Mouse (Mus musculus) hindbrain, postnatal 0 days (tissue): Measurements from ENCODE around the gene Spata20. TPM values are rescaled to one million over a fixed set of nuclear protein-coding genes. Genes with fewer than 3 reads are reported as not detected.

Experiments
- ATAC-seq: fragments of 200-750 bp; cut with Nextera tagmentation; 2 replicates; pipeline ENCODE4 v1.8.0; 2017; ENCODE audit warnings: mild to moderate bottlenecking, moderate TSS enrichment, moderate library complexity
- DNase-seq: peaks from one replicate; pipeline ENCODE4 v3.0.0-alpha.2; 2015; ENCODE audit warnings: low spot score
- H3K27ac ChIP-seq: fragments of 300-500 bp; sonication (generic); 2 replicates; pipeline ENCODE4 v1.5.1; 2014; ENCODE audit warnings: mild to moderate bottlenecking
- H3K27me3 ChIP-seq: fragments of 300-500 bp; sonication (generic); 2 replicates; pipeline ENCODE4 v1.6.1; 2014; ENCODE audit warnings: low read length, mixed read lengths; ENCODE audit not compliant: insufficient read depth
- H3K36me3 ChIP-seq: fragments of 300-500 bp; sonication (generic); 2 replicates; pipeline ENCODE4 v1.6.1; 2014; ENCODE audit warnings: low read length, mixed read lengths; ENCODE audit not compliant: insufficient read depth
- H3K4me1 ChIP-seq: fragments of 300-500 bp; sonication (generic); 2 replicates; pipeline ENCODE4 v1.6.1; 2014; ENCODE audit warnings: antibody characterized with exemption, low read length, mixed read lengths; ENCODE audit not compliant: insufficient read depth
- H3K4me2 ChIP-seq: fragments of 300-500 bp; sonication (generic); 2 replicates; pipeline ENCODE4 v1.6.1; 2014; ENCODE audit warnings: low read depth, mild to moderate bottlenecking, low read length, moderate library complexity, mixed read lengths
- H3K4me3 ChIP-seq: fragments of 300-500 bp; sonication (generic); 2 replicates; pipeline ENCODE4 v1.5.1; 2014; ENCODE audit warnings: low read length
- H3K9ac ChIP-seq: fragments of 300-500 bp; sonication (generic); replicated peaks from 2 replicates; pipeline ENCODE4 v1.6.1; 2014; ENCODE audit warnings: mild to moderate bottlenecking, low read length, moderate library complexity, mixed read lengths
- H3K9me3 ChIP-seq: fragments of 300-500 bp; sonication (generic); 2 replicates; pipeline ENCODE4 v1.6.1; 2016; ENCODE audit warnings: low read length, mixed read lengths
- CTCF ChIP-seq: IDR thresholded peaks from 2 replicates; pipeline ENCODE4 v1.5.1; 2016; ENCODE audit warnings: antibody characterized with exemption, control low read depth, low read depth
- WGBS: fragments of 180-500 bp; shearing (Covaris S2); extraction: QIAGEN DNeasy Blood & Tissue Kit; methylation state at CpG from one replicate; pipeline ENCODE4 v1.1.7; 2014; 5-methylcytosine and 5-hydroxymethylcytosine counted together
- polyA plus RNA-seq: library from polyadenylated mRNA; unstranded; fragments of >200 nt; fragmentation: Nextera tagmentation; extraction: Ambion mirVana; gene quantifications from 2 replicates; pipeline ENCODE4 v1.2.1, GENCODE M21; 2015
- total RNA-seq: library from RNA; depleted of rRNA; stranded (reverse); fragments of >200 nt; gene quantifications from 2 replicates; pipeline ENCODE4 v1.2.3, GENCODE M21; 2014

Gene Spata20
- total and polyA plus RNA-seq, 2 experiments from 2014 or later = 1.0 to 1.5 TPM

DNA sequence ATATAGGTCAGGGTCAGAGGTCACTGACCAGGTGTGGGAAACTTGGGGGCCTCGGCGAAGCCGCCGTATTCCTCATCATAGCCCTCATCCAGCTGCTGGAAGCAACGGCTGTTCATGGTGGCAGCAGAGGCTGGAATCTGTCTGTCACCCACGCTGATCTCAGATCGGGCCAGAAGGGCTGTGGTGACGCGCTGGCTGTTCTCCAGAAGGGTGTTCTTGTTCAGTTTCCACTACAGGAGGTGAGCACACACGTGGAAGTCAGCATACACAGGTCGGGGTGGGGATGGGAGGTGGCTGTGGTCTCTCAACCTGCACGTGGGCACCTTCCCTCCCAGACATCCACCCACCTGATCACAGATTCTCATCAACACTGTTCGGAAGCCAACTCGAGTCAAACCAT lies 2.1 kb downstream of the Spata20 start:
- 76% methylated on average over 14 of the region's 14 CpGs for WGBS
- Histone ChIP-seq H3K9me3 (no peaks in the 10 kb centered on the region), H3K4me3 (no peak overlapping the region), H3K9ac (no peak overlapping the region), H3K27me3 (no peaks in the 10 kb centered on the region), H3K36me3 (no peaks in the 10 kb centered on the region), H3K4me2 (no peak overlapping the region), H3K4me1 (no peaks in the 10 kb centered on the region; the same call in 1 of the 2 replicates), H3K27ac (no peak overlapping the region)
- no peak for DNase-seq
- no peak for ATAC-seq
- no peak for TF ChIP-seq CTCF

GRCm38 (mm10) chr11:94483436-94483835 lies 2.5 kb downstream of the Spata20 start:
- Histone ChIP-seq H3K9ac (no peak overlapping the region), H3K27ac (no peak overlapping the region), H3K27me3 (no peaks in the 10 kb centered on the region), H3K4me2 (no peak overlapping the region), H3K4me1 (no peaks in the 10 kb centered on the region; the same call in 1 of the 2 replicates), H3K36me3 (no peaks in the 10 kb centered on the region), H3K4me3 (no peak overlapping the region), H3K9me3 (no peaks in the 10 kb centered on the region)
- no peak for DNase-seq
- no peak for ATAC-seq
- TF ChIP-seq CTCF = 0 out of 2 replicates have a peak, but pooled peaks have one; percentile 19
- 81% methylated on average over 11 of the region's 11 CpGs for WGBS

GRCm38 (mm10) chr11:94482738-94483137 lies 3.2 kb downstream of the Spata20 start:
- ATAC-seq (no peak), DNase-seq (no peak)
- WGBS = 91% methylated on average over 11 of the region's 11 CpGs
- H3K27ac ChIP-seq = no peak overlapping the region
- H3K9me3 ChIP-seq = no peaks in the 10 kb centered on the region
- H3K4me1 ChIP-seq = no peaks in the 10 kb centered on the region; the same call in 1 of the 2 replicates
- no peak overlapping the region for H3K4me3 ChIP-seq
- H3K9ac ChIP-seq = no peak overlapping the region
- H3K4me2 ChIP-seq = no peak overlapping the region
- no peaks in the 10 kb centered on the region for H3K36me3 ChIP-seq
- no peaks in the 10 kb centered on the region for H3K27me3 ChIP-seq
- no peak for TF ChIP-seq CTCF

- TF ChIP-seq CTCF = no peak
- Histone ChIP-seq H3K9me3 (no peaks in the 10 kb centered on the region), H3K9ac (no peak overlapping the region), H3K27ac (no peak overlapping the region), H3K36me3 (no peaks in the 10 kb centered on the region), H3K4me1 (no peaks in the 10 kb centered on the region; the same call in 1 of the 2 replicates), H3K4me3 (no peak overlapping the region), H3K4me2 (no peak overlapping the region), H3K27me3 (no peaks in the 10 kb centered on the region)
- no peak for DNase-seq
- WGBS = 90% methylated on average over 7 of the region's 7 CpGs
- no peak for ATAC-seq
Measured at GRCm38 (mm10) chr11:94481963-94482362, 4.0 kb downstream of the Spata20 start.

DNA sequence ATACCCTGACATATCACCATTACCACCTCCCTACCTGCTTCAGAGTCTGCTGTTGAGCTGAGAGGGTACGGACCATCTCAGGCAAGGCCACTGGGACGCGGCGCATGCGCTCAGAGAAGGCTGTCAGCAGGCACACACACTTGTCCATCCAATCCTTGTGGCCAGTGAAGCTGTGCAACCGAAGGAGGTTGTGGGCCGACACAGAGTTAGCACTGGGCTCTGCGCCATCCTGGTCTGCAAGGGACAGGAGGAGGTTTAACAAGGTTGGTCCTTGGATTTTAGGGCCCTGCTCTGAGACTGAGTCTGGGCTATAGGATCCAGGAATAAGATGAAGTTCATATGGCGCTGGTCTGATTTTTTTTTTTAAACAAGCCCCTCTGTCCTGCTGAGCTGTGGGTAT lies 5.6 kb downstream of the Spata20 start:
- 76% methylated on average over 9 of the region's 9 CpGs for WGBS
- H3K36me3 ChIP-seq = no peaks in the 10 kb centered on the region
- no peak overlapping the region for H3K4me2 ChIP-seq

GRCm38 (mm10) chr11:94477651-94478050 lies 8.3 kb downstream of the Spata20 start:
- peaks cover 4% of the 10 kb centered on the region; the same call in 1 of the 2 replicates for H3K4me1 ChIP-seq
- H3K27me3 ChIP-seq = no peaks in the 10 kb centered on the region
- H3K9ac ChIP-seq = no peak overlapping the region
- DNase-seq (no peak), ATAC-seq (no peak)
- no peak overlapping the region for H3K4me3 ChIP-seq
- no peak for TF ChIP-seq CTCF
- H3K4me2 ChIP-seq = no peak overlapping the region
- 55% methylated on average over 6 of the region's 6 CpGs for WGBS
- H3K9me3 ChIP-seq = no peaks in the 10 kb centered on the region
- no peak overlapping the region for H3K27ac ChIP-seq
- H3K36me3 ChIP-seq = no peaks in the 10 kb centered on the region

More for the DNA sequence above, 5.6 kb downstream of the Spata20 start:
- ATAC-seq = no peak
- TF ChIP-seq CTCF = no peak
- peaks cover 4% of the 10 kb centered on the region; the same call in 1 of the 2 replicates for H3K4me1 ChIP-seq
- H3K27me3 ChIP-seq = no peaks in the 10 kb centered on the region
- H3K9me3 ChIP-seq = no peaks in the 10 kb centered on the region
- H3K9ac ChIP-seq = no peak overlapping the region
- H3K4me3 ChIP-seq = no peak overlapping the region
- H3K27ac ChIP-seq = no peak overlapping the region
- DNase-seq = no peak

DNA sequence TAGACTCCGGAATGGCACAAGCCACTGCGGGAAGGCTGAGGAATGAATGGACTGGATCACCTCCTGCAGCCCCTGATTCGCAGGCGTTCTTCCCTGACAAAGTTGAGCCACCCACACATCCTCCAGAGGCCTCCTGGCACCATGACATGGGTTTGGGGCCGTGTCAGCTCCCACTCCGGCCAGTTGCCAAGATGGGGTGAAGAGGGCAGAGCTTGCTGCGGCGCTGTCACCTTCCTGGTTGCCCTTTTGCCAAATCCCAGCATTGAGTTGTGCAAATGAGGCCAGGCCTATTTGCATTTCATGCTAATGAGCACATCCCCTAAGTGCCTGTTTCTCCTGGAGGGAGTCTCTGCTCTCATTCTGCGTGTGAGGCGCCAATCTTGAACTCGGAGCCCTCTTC lies 10.3 kb downstream of the Spata20 start:
- no peak overlapping the region for H3K9ac ChIP-seq
- no peaks in the 10 kb centered on the region for H3K9me3 ChIP-seq
- 8% methylated on average over 11 of the region's 11 CpGs for WGBS
- no peak overlapping the region for H3K4me2 ChIP-seq
- no peak for TF ChIP-seq CTCF
- peaks cover 4% of the 10 kb centered on the region for H3K4me1 ChIP-seq
- ATAC-seq (no peak), DNase-seq (no peak)
- H3K36me3 ChIP-seq = no peaks in the 10 kb centered on the region
- no peak overlapping the region for H3K4me3 ChIP-seq
- H3K27me3 ChIP-seq = no peaks in the 10 kb centered on the region
- H3K27ac ChIP-seq = no peak overlapping the region
